Mouse (Mus musculus) left cerebral cortex, postnatal 10 days (tissue): ENCODE results near the gene Tmprss11a. TPM values are rescaled to one million over a fixed set of nuclear protein-coding genes. Genes with fewer than 3 reads are reported as not detected.

Experiments used
- total RNA-seq, 2 experiments: library from RNA; stranded (reverse); gene quantifications; 2 replicates each; pipeline ENCODE4 v1.2.3; 2021

Tmprss11a gene
- total RNA-seq, 2 experiments from 2014 or later = 0.11 to 0.16 TPM

Other genes starting within 250 kb of the Tmprss11a start
- not detected for gene Tmprss11c, start 179.7 kb downstream of the Tmprss11a start, total RNA-seq
- gene Tmprss11d, start 95.6 kb downstream of the Tmprss11a start, total RNA-seq = not detected
- gene Tmprss11g, start 49.6 kb upstream of the Tmprss11a start, total RNA-seq = not detected
- gene Tmprss11f, start 163.4 kb upstream of the Tmprss11a start, total RNA-seq = not detected
- gene Tmprss11b, start 207.4 kb upstream of the Tmprss11a start, total RNA-seq = under 1 TPM in 1 of 2 experiments, not detected in 1; 0.10 TPM